13 mouse cellular contexts compared by ENCODE assay signal in genomic region chr14:31403995-31404394, GRCm38 (mm10). TPM values are rescaled to one million over a fixed set of nuclear protein-coding genes. Genes with fewer than 3 reads are reported as not detected.
DNase-seq lines count a peak whose midpoint lies in the region; ATAC-seq and TF ChIP-seq lines count a peak whose summit lies in the region.
"Had no signal": no experiment of that assay in that cellular context is flagged by ENCODE, and none has a peak within 500 bp of the region (broad histone marks: within the 10 kb centered on the region; RNA-seq: fewer than 3 reads in every experiment).

No protein-coding gene starts in this region.

- no peaks in the 10 kb centered on the region for H3K36me3 ChIP-seq in lung, embryonic 16.5 days (ENCODE audit: control insufficient read depth, insufficient read depth, low read length)
- H3K36me3 ChIP-seq in liver, embryonic 12.5 days: no peaks in the 10 kb centered on the region
- H3K36me3 ChIP-seq: midbrain, embryonic 12.5 days had no signal

- peak overlapping the region; percentile 83 for H3K27ac ChIP-seq in gastrocnemius, adult 2 months
- no peak overlapping the region for H3K27ac ChIP-seq in lung, embryonic 16.5 days (ENCODE audit: low read length)
- H3K27ac ChIP-seq in liver, embryonic 12.5 days: peak overlapping the region; percentile 83
- H3K27ac ChIP-seq: hindbrain, embryonic 12.5 days; midbrain, embryonic 12.5 days had no signal

- intact Hi-C loops in gastrocnemius, adult 2 months (cut with DNase I): no loop called here

- WGBS in lung, embryonic 16.5 days: 44% methylated on average over 8 of the region's 8 CpGs
- WGBS in liver, embryonic 12.5 days (ENCODE audit: insufficient replicate concordance): 13% methylated on average over 8 of the region's 8 CpGs

- no peak overlapping the region for H3K9ac ChIP-seq in lung, embryonic 16.5 days (ENCODE audit: low read length)
- peak overlapping the region; percentile 43; the same call in 1 of the 2 replicates for H3K9ac ChIP-seq in liver, embryonic 12.5 days
- H3K9ac ChIP-seq: hindbrain, embryonic 12.5 days; midbrain, embryonic 12.5 days had no signal

- H3K4me1 ChIP-seq in lung, embryonic 16.5 days (replicated peaks; ENCODE audit: control insufficient read depth, insufficient read depth, low read length): peaks cover 4% of the 10 kb centered on the region; the same call in 1 of the 2 replicates
- peaks cover 85% of the 10 kb centered on the region for H3K4me1 ChIP-seq in liver, embryonic 12.5 days
- H3K4me1 ChIP-seq: midbrain, embryonic 12.5 days had no signal

- H3K27me3 ChIP-seq in lung, embryonic 16.5 days (ENCODE audit: control insufficient read depth, insufficient read depth, low read depth, low read length): peaks cover 13% of the 10 kb centered on the region
- H3K27me3 ChIP-seq in liver, embryonic 12.5 days (replicated peaks): no peaks in the 10 kb centered on the region
- H3K27me3 ChIP-seq: hindbrain, embryonic 12.5 days; midbrain, embryonic 12.5 days had no signal

- no peak for TF ChIP-seq CTCF in gastrocnemius, adult 2 months (IDR thresholded peaks at IDR 0.05)

- DNase-seq in gastrocnemius, adult 2 months: no peak
- DNase-seq in gastrocnemius, adult 8-10 months (ENCODE audit: low spot score in 2 of 2): no peak
- no peak for DNase-seq in lung, postnatal 36 days
- DNase-seq in right cerebral cortex, adult 18-20 months: no peak
- no peak for DNase-seq in adrenal gland, postnatal 36 days
- no peak for DNase-seq in kidney, postnatal 14 days
- DNase-seq: kidney, postnatal 25 days; thymus, postnatal 36 days had no signal

- H3K4me3 ChIP-seq in gastrocnemius, adult 2 months: no peak overlapping the region
- no peak overlapping the region for H3K4me3 ChIP-seq in lung, embryonic 16.5 days (ENCODE audit: low read length)
- H3K4me3 ChIP-seq in liver, embryonic 12.5 days: peak overlapping the region; percentile 16; the same call in 1 of the 2 replicates
- H3K4me3 ChIP-seq: hindbrain, embryonic 12.5 days; midbrain, embryonic 12.5 days had no signal

- H3K4me2 ChIP-seq in lung, embryonic 16.5 days (ENCODE audit: low read depth, low read length): no peak overlapping the region
- H3K4me2 ChIP-seq in liver, embryonic 12.5 days: peak overlapping the region; percentile 65
- H3K4me2 ChIP-seq: hindbrain, embryonic 12.5 days; midbrain, embryonic 12.5 days had no signal

- H3K9me3 ChIP-seq in lung, embryonic 16.5 days (ENCODE audit: control insufficient read depth, low read length): no peaks in the 10 kb centered on the region
- H3K9me3 ChIP-seq in liver, embryonic 12.5 days (replicated peaks): no peaks in the 10 kb centered on the region
- H3K9me3 ChIP-seq: hindbrain, embryonic 12.5 days; midbrain, embryonic 12.5 days had no signal

- peak; percentile 51 for ATAC-seq in lung, embryonic 16.5 days (ENCODE audit: low read depth)
- ATAC-seq in liver, embryonic 12.5 days: peak; percentile 94
- ATAC-seq: forebrain, embryonic 16.5 days had no signal

RNA-seq across cellular contexts. Expression of gene Sh3bp5, which starts 31.9 kb away (rescaled TPM):
- total RNA-seq in gastrocnemius, adult 2 months (2021): 10 to 100 TPM; 55.1 to 58.5 TPM
- 10 to 100 TPM; 38.1 to 56.9 (median 50.0) TPM for total RNA-seq in gastrocnemius, adult 8-10 months (2022)
- 26.1 and 27.3 TPM in 2 replicates for polyA plus RNA-seq in lung, embryonic 16.5 days (2015; fragmentation: Nextera tagmentation; extraction: Ambion mirVana)
- 13.8 and 15.1 TPM in 2 replicates for polyA plus RNA-seq in liver, embryonic 12.5 days (2016; fragmentation: Nextera tagmentation; extraction: Ambion mirVana)
- total RNA-seq in adrenal gland, postnatal 36 days (2021): 100 to 1,000 TPM; 147 to 211 TPM
